11 mouse cellular contexts compared by ENCODE assay signal in genomic region chr2:180895321-180895720, GRCm38 (mm10). TPM values are rescaled to one million over a fixed set of nuclear protein-coding genes. Genes with fewer than 3 reads are reported as not detected.
A peak's percentile ranks its signal among the peaks of the same experiment; 100 is the strongest.
DNase-seq lines count a peak whose midpoint lies in the region; ATAC-seq and TF ChIP-seq lines count a peak whose summit lies in the region.
"Had no signal": no experiment of that assay in that cellular context is flagged by ENCODE, and none has a peak within 500 bp of the region (broad histone marks: within the 10 kb centered on the region; RNA-seq: fewer than 3 reads in every experiment).

No protein-coding gene starts in this region.

- peak overlapping the region; percentile 8 for H3K27ac ChIP-seq in cerebellum, adult 2 months (ENCODE audit: insufficient read depth, low read length)
- peak overlapping the region; percentile 60 for H3K27ac ChIP-seq in hindbrain, embryonic 11.5 days (ENCODE audit: low read depth, low read length)
- peak overlapping the region; percentile 100 for H3K27ac ChIP-seq in midbrain, embryonic 14.5 days (replicated peaks; ENCODE audit: low read depth, low read length)
- no peak overlapping the region for H3K27ac ChIP-seq in heart, embryonic 11.5 days (ENCODE audit: low read depth, low read length)
- H3K27ac ChIP-seq in intestine, postnatal 0 days (ENCODE audit: low read depth, low read length) = no peak overlapping the region
- H3K27ac ChIP-seq: embryonic facial prominence, embryonic 13.5 days; gastrocnemius, adult 2 months; kidney, postnatal 0 days had no signal

- no peak for ATAC-seq in hindbrain, embryonic 11.5 days (ENCODE audit: low FRiP score)
- ATAC-seq in midbrain, embryonic 14.5 days (ENCODE audit: low FRiP score, low TSS enrichment) = no peak
- ATAC-seq in heart, embryonic 11.5 days (replicated peaks; ENCODE audit: insufficient number of reproducible peaks, low FRiP score, low TSS enrichment) = no peak
- no peak for ATAC-seq in intestine, postnatal 0 days

- H3K36me3 ChIP-seq in hindbrain, embryonic 11.5 days (ENCODE audit: control insufficient read depth, insufficient read depth, low read length) = no peaks in the 10 kb centered on the region
- peaks cover 11% of the 10 kb centered on the region for H3K36me3 ChIP-seq in midbrain, embryonic 14.5 days (ENCODE audit: control insufficient read depth, insufficient read depth, low read length)
- no peaks in the 10 kb centered on the region for H3K36me3 ChIP-seq in heart, embryonic 11.5 days (ENCODE audit: control insufficient read depth, insufficient read depth, low read length)
- H3K36me3 ChIP-seq in intestine, postnatal 0 days (ENCODE audit: control insufficient read depth, insufficient read depth) = no peaks in the 10 kb centered on the region
- H3K36me3 ChIP-seq: embryonic facial prominence, embryonic 13.5 days had no signal

- peak overlapping the region; percentile 4; the same call in 1 of the 2 replicates for H3K9ac ChIP-seq in hindbrain, embryonic 11.5 days (ENCODE audit: low read depth, low read length)
- H3K9ac ChIP-seq in midbrain, embryonic 14.5 days (replicated peaks; ENCODE audit: low read length) = peak overlapping the region; percentile 100
- no peak overlapping the region for H3K9ac ChIP-seq in heart, embryonic 11.5 days (ENCODE audit: low read depth, low read length)
- H3K9ac ChIP-seq in intestine, postnatal 0 days (ENCODE audit: low read depth, low read length) = no peak overlapping the region
- H3K9ac ChIP-seq: embryonic facial prominence, embryonic 13.5 days had no signal

- no peaks in the 10 kb centered on the region for H3K27me3 ChIP-seq in cerebellum, adult 2 months (ENCODE audit: control insufficient read depth, insufficient read depth, low read length)
- peaks cover 7% of the 10 kb centered on the region; the same call in 1 of the 2 replicates for H3K27me3 ChIP-seq in hindbrain, embryonic 11.5 days (ENCODE audit: control insufficient read depth, insufficient read depth, low read length)
- no peaks in the 10 kb centered on the region for H3K27me3 ChIP-seq in midbrain, embryonic 14.5 days (ENCODE audit: control insufficient read depth, insufficient read depth, low read length)
- peaks cover 77% of the 10 kb centered on the region for H3K27me3 ChIP-seq in heart, embryonic 11.5 days (ENCODE audit: control insufficient read depth, insufficient read depth, low read length)
- H3K27me3 ChIP-seq in intestine, postnatal 0 days (replicated peaks; ENCODE audit: control insufficient read depth, insufficient read depth, low read length) = peaks cover 64% of the 10 kb centered on the region

- peak overlapping the region; percentile 82 for H3K4me2 ChIP-seq in hindbrain, embryonic 11.5 days (replicated peaks; ENCODE audit: low read depth, low read length)
- peak overlapping the region; percentile 85 for H3K4me2 ChIP-seq in midbrain, embryonic 14.5 days (ENCODE audit: low read length)
- no peak overlapping the region for H3K4me2 ChIP-seq in heart, embryonic 11.5 days
- no peak overlapping the region for H3K4me2 ChIP-seq in intestine, postnatal 0 days (replicated peaks; ENCODE audit: low read depth)

- peaks cover 48% of the 10 kb centered on the region for H3K4me1 ChIP-seq in cerebellum, adult 2 months (ENCODE audit: control insufficient read depth, insufficient read depth, low read length)
- peaks cover 7% of the 10 kb centered on the region for H3K4me1 ChIP-seq in hindbrain, embryonic 11.5 days (replicated peaks; ENCODE audit: control insufficient read depth, insufficient read depth, low read length)
- H3K4me1 ChIP-seq in midbrain, embryonic 14.5 days (ENCODE audit: control insufficient read depth, insufficient read depth, low read length) = peaks cover 36% of the 10 kb centered on the region
- peaks cover 14% of the 10 kb centered on the region for H3K4me1 ChIP-seq in heart, embryonic 11.5 days (ENCODE audit: control insufficient read depth, insufficient read depth, low read length)
- 0 out of 2 replicates have a peak, but pooled peaks cover 3% of the 10 kb centered on the region for H3K4me1 ChIP-seq in intestine, postnatal 0 days (replicated peaks; ENCODE audit: control insufficient read depth, insufficient read depth, low read length)

- 16% methylated on average over 3 of the region's 3 CpGs for WGBS in cerebellum, adult 2 months
- 64% methylated on average over 3 of the region's 3 CpGs for WGBS in hindbrain, embryonic 11.5 days
- WGBS in midbrain, embryonic 14.5 days = 43% methylated on average over 3 of the region's 3 CpGs
- 77% methylated on average over 3 of the region's 3 CpGs for WGBS in heart, embryonic 11.5 days (ENCODE audit: insufficient replicate concordance)
- 79% methylated on average over 3 of the region's 3 CpGs for WGBS in intestine, postnatal 0 days

- TF ChIP-seq POLR2A in cerebellum, adult 2 months (IDR thresholded peaks at IDR 0.05; ENCODE audit: borderline replicate concordance, insufficient read depth, low read length) = no peak

- no peaks in the 10 kb centered on the region for H3K9me3 ChIP-seq in hindbrain, embryonic 11.5 days (ENCODE audit: control insufficient read depth, low read length)
- no peaks in the 10 kb centered on the region for H3K9me3 ChIP-seq in midbrain, embryonic 14.5 days (ENCODE audit: control insufficient read depth, low read length)
- no peaks in the 10 kb centered on the region for H3K9me3 ChIP-seq in heart, embryonic 11.5 days (replicated peaks; ENCODE audit: control insufficient read depth, low read length)
- no peaks in the 10 kb centered on the region for H3K9me3 ChIP-seq in intestine, postnatal 0 days (ENCODE audit: control insufficient read depth)
- H3K9me3 ChIP-seq: embryonic facial prominence, embryonic 13.5 days had no signal

- DNase-seq in cerebellum, adult 2 months = peak; percentile 60 to 63
- DNase-seq in cerebellum, postnatal 10 days = peak; percentile 50 to 61
- DNase-seq in hindbrain, embryonic 11.5 days (ENCODE audit: low spot score) = no peak
- DNase-seq in midbrain, embryonic 14.5 days = no peak
- no peak for DNase-seq in urinary bladder, postnatal 14 days (ENCODE audit: low spot score)

- H3K4me3 ChIP-seq in cerebellum, adult 2 months (replicated peaks; ENCODE audit: insufficient read depth, low read depth, low read length) = peak overlapping the region; percentile 35
- H3K4me3 ChIP-seq in hindbrain, embryonic 11.5 days (ENCODE audit: low read depth, low read length) = peak overlapping the region; percentile 93
- peak overlapping the region; percentile 93 for H3K4me3 ChIP-seq in midbrain, embryonic 14.5 days (replicated peaks; ENCODE audit: low read depth, low read length)
- H3K4me3 ChIP-seq in heart, embryonic 11.5 days (ENCODE audit: low read depth, low read length) = no peak overlapping the region
- no peak overlapping the region for H3K4me3 ChIP-seq in intestine, postnatal 0 days (ENCODE audit: low read depth, low read length)

- TF ChIP-seq CTCF in cerebellum, adult 2 months (IDR thresholded peaks at IDR 0.05; ENCODE audit: borderline replicate concordance, insufficient read depth, low read depth, low read length) = no peak
- TF ChIP-seq CTCF in intestine, postnatal 0 days (IDR thresholded peaks at IDR 0.05; ENCODE audit: low read depth) = no peak

RNA-seq across cellular contexts. Expression of gene Ythdf1, which starts 25.4 kb away (rescaled TPM):
- 52.3 and 59.7 TPM in 2 replicates for polyA plus RNA-seq in cerebellum, adult 2 months (2012; rRNA removed)
- 57.3 and 69.4 TPM in 2 replicates for polyA plus RNA-seq in hindbrain, embryonic 11.5 days (2014; fragmentation: Nextera tagmentation; extraction: Ambion mirVana)
- 44.4 and 59.1 TPM in 2 replicates for polyA plus RNA-seq in midbrain, embryonic 14.5 days (2014; fragmentation: Nextera tagmentation; extraction: Ambion mirVana)
- 39.8 and 43.6 TPM in 2 replicates for polyA plus RNA-seq in heart, embryonic 11.5 days (2014; fragmentation: Nextera tagmentation; extraction: Ambion mirVana)
- 24.2 and 26.8 TPM in 2 replicates for polyA plus RNA-seq in intestine, postnatal 0 days (2015; fragmentation: Nextera tagmentation; extraction: Ambion mirVana)

RNA-seq across cellular contexts. Expression of gene Birc7, which starts 33.5 kb away (rescaled TPM):
- polyA plus RNA-seq in cerebellum, adult 2 months (2012; rRNA removed) = 1.0 TPM in 2 replicates
- polyA plus RNA-seq in hindbrain, embryonic 11.5 days (2014; fragmentation: Nextera tagmentation; extraction: Ambion mirVana) = 0.49 and 0.65 TPM in 2 replicates
- 0.18 and 0.38 TPM in 2 replicates for polyA plus RNA-seq in midbrain, embryonic 14.5 days (2014; fragmentation: Nextera tagmentation; extraction: Ambion mirVana)
- 0.13 TPM in 1 of 2 replicates, not detected in the other for polyA plus RNA-seq in heart, embryonic 11.5 days (2014; fragmentation: Nextera tagmentation; extraction: Ambion mirVana)
- polyA plus RNA-seq in intestine, postnatal 0 days (2015; fragmentation: Nextera tagmentation; extraction: Ambion mirVana) = not detected in 2 replicates
- polyA plus RNA-seq: embryonic facial prominence, embryonic 13.5 days; kidney, postnatal 0 days; stomach, embryonic 16.5 days had no signal

RNA-seq across cellular contexts. Expression of gene Nkain4, which starts 59.2 kb away (rescaled TPM):
- 64.1 and 75.2 TPM in 2 replicates for polyA plus RNA-seq in cerebellum, adult 2 months (2012; rRNA removed)
- polyA plus RNA-seq in hindbrain, embryonic 11.5 days (2014; fragmentation: Nextera tagmentation; extraction: Ambion mirVana) = 80.5 and 91.5 TPM in 2 replicates
- 89.6 and 94.9 TPM in 2 replicates for polyA plus RNA-seq in midbrain, embryonic 14.5 days (2014; fragmentation: Nextera tagmentation; extraction: Ambion mirVana)
- polyA plus RNA-seq in heart, embryonic 11.5 days (2014; fragmentation: Nextera tagmentation; extraction: Ambion mirVana) = 29.3 and 34.2 TPM in 2 replicates
- polyA plus RNA-seq in intestine, postnatal 0 days (2015; fragmentation: Nextera tagmentation; extraction: Ambion mirVana) = 22.9 and 25.9 TPM in 2 replicates

Comparison
In these comparisons a context has a peak if more than half of its experiments do, and no peak if none do; other contexts are left out.
1. DNase-seq: peak in cerebellum, adult 2 months (2 of 2) and cerebellum, postnatal 10 days (2 of 2); none in hindbrain, embryonic 11.5 days (single experiment), midbrain, embryonic 14.5 days (single experiment) and urinary bladder, postnatal 14 days (single experiment).
2. H3K27ac ChIP-seq: peak in cerebellum, adult 2 months (single experiment), hindbrain, embryonic 11.5 days (single experiment) and midbrain, embryonic 14.5 days (single experiment); none in heart, embryonic 11.5 days (single experiment) and intestine, postnatal 0 days (single experiment).
3. H3K4me3 ChIP-seq: peak in cerebellum, adult 2 months (single experiment), hindbrain, embryonic 11.5 days (single experiment) and midbrain, embryonic 14.5 days (single experiment); none in heart, embryonic 11.5 days (single experiment) and intestine, postnatal 0 days (single experiment).
4. H3K4me2 ChIP-seq: peak in hindbrain, embryonic 11.5 days (single experiment) and midbrain, embryonic 14.5 days (single experiment); none in heart, embryonic 11.5 days (single experiment) and intestine, postnatal 0 days (single experiment).
5. H3K9ac ChIP-seq: peak in hindbrain, embryonic 11.5 days (single experiment) and midbrain, embryonic 14.5 days (single experiment); none in heart, embryonic 11.5 days (single experiment) and intestine, postnatal 0 days (single experiment).